Mouse (Mus musculus): Measurements from ENCODE around the gene Trub1.

DNA sequence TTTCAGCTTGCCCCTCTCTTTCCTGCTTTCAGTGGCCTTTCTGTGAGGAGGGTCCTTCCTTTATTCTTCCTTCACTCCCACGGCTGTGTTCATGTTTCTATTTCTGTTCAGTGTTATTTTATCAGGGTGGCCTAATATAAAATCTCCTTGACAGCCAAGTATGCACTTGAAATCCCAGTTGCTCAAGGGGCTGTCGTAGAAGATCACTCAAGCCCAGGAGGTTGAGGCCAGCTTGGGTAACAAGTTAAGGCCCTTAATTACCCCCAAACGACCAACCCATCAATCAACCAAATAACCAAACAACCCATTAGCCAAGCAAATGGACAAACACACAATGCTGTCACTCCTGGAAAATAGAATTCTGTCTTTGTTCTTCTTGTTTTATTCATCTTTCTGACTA lies 29.3 kb upstream of the Trub1 start:
- TF ChIP-seq POLR2A (IDR thresholded peaks at IDR 0.05; ENCODE audit: extremely low read depth, insufficient read depth, low read length) (no peak), CTCF (IDR thresholded peaks at IDR 0.05; ENCODE audit: low read depth, low read length) (no peak)
